Mouse (Mus musculus) v-Abl transformed pro-B cells (cell line): Measurements from ENCODE around the gene Tbx2.

Experiments
- in situ Hi-C, 2 experiments: fragments of 400-800 bp; cut with MboI; formaldehyde crosslinking; loops; one replicate each; pipeline ENCODE4 v1.15.1; 2025; ENCODE audit not compliant: unreplicated experiment in 2 of 2

Gene Tbx2

GRCm38 (mm10) chr11:85823794-85824193, 8.6 kb upstream of the Tbx2 start:
- in situ Hi-C loops = loop anchor here (5.0 kb wide), 3 partner anchors 301 to 441 kb away; no protein-coding TSS in a partner anchor

GRCm38 (mm10) chr11:85825031-85825430, 7.3 kb upstream of the Tbx2 start:
- in situ Hi-C loops = loop anchor here in 1 of 2 experiments (25.0 kb wide), 1 partner anchor 837 kb away; no protein-coding TSS in a partner anchor

- in situ Hi-C loops = loop anchor here in 1 of 2 experiments (25.0 kb wide), 1 partner anchor 836 kb away; no protein-coding TSS in a partner anchor
These were observed 6.5 kb upstream of the Tbx2 start for GRCm38 (mm10) chr11:85825823-85826222.

- in situ Hi-C loops = loop anchor here in 1 of 2 experiments (25.0 kb wide), 1 partner anchor 835 kb away; no protein-coding TSS in a partner anchor
These were observed 5.0 kb upstream of the Tbx2 start for GRCm38 (mm10) chr11:85827342-85827741.

GRCm38 (mm10) chr11:85828691-85829519, 3.4 kb upstream of the Tbx2 start:
- in situ Hi-C loops = loop anchor here in 1 of 2 experiments (25.0 kb wide), 1 partner anchor 833 kb away; no protein-coding TSS in a partner anchor

GRCm38 (mm10) chr11:85829520-85830440, 2.6 kb upstream of the Tbx2 start:
- in situ Hi-C loops = loop anchor here in 1 of 2 experiments (25.0 kb wide), 1 partner anchor 833 kb away; no protein-coding TSS in a partner anchor

GRCm38 (mm10) chr11:85830901-85831341, 1.4 kb upstream of the Tbx2 start:
- in situ Hi-C loops = loop anchor here in 1 of 2 experiments (25.0 kb wide), 1 partner anchor 831 kb away; no protein-coding TSS in a partner anchor

GRCm38 (mm10) chr11:85831656-85832230, 608 bp upstream of the Tbx2 start:
- in situ Hi-C loops = loop anchor here in 1 of 2 experiments (25.0 kb wide), 1 partner anchor 831 kb away; no protein-coding TSS in a partner anchor

GRCm38 (mm10) chr11:85833081-85833521, 750 bp downstream of the Tbx2 start:
- in situ Hi-C loops = loop anchor here in 1 of 2 experiments (25.0 kb wide), 1 partner anchor 829 kb away; no protein-coding TSS in a partner anchor

- in situ Hi-C loops = loop anchor here in 1 of 2 experiments (25.0 kb wide), 1 partner anchor 828 kb away; no protein-coding TSS in a partner anchor
These were observed 1.5 kb downstream of the Tbx2 start for GRCm38 (mm10) chr11:85833761-85834385.

GRCm38 (mm10) chr11:85834386-85834931, 2.1 kb downstream of the Tbx2 start:
- in situ Hi-C loops = loop anchor here in 1 of 2 experiments (25.0 kb wide), 1 partner anchor 828 kb away; no protein-coding TSS in a partner anchor

GRCm38 (mm10) chr11:85835001-85835752, 2.8 kb downstream of the Tbx2 start:
- in situ Hi-C loops = loop anchor here in 1 of 2 experiments (25.0 kb wide), 1 partner anchor 827 kb away; no protein-coding TSS in a partner anchor

GRCm38 (mm10) chr11:85835753-85836522, 3.6 kb downstream of the Tbx2 start:
- in situ Hi-C loops = loop anchor here in 1 of 2 experiments (25.0 kb wide), 1 partner anchor 826 kb away; no protein-coding TSS in a partner anchor

- in situ Hi-C loops = loop anchor here in 1 of 2 experiments (25.0 kb wide), 1 partner anchor 826 kb away; no protein-coding TSS in a partner anchor
These were observed 4.4 kb downstream of the Tbx2 start for GRCm38 (mm10) chr11:85836523-85837290.

- in situ Hi-C loops = loop anchor here in 1 of 2 experiments (25.0 kb wide), 1 partner anchor 825 kb away; no protein-coding TSS in a partner anchor
These were observed 4.9 kb downstream of the Tbx2 start for GRCm38 (mm10) chr11:85837291-85837647.

GRCm38 (mm10) chr11:85837648-85838423, 5.5 kb downstream of the Tbx2 start:
- in situ Hi-C loops = loop anchor here in 1 of 2 experiments (25.0 kb wide), 1 partner anchor 824 kb away; no protein-coding TSS in a partner anchor
